7 mouse cellular contexts compared by ENCODE assay signal in genomic region chr13:81761566-81762186, GRCm38 (mm10). TPM values are rescaled to one million over a fixed set of nuclear protein-coding genes. Genes with fewer than 3 reads are reported as not detected.
DNase-seq lines count a peak whose midpoint lies in the region; ATAC-seq and TF ChIP-seq lines count a peak whose summit lies in the region.

No protein-coding gene starts in this region.

- peak in 1 of 2 experiments; percentile 80; a peak in 2 of 4 replicates for TF ChIP-seq CTCF in CH12.LX (conservative IDR thresholded peaks at IDR 0.05 in 1 of 2, IDR thresholded peaks at IDR 0.05 in 1 of 2; ENCODE audit: low read depth in 2 of 2, low read length in 2 of 2)

- H3K4me2 ChIP-seq in CH12.LX (ENCODE audit: insufficient read depth, low read depth, poor library complexity, severe bottlenecking), result peak overlapping the region; percentile 87
- H3K4me2 ChIP-seq in kidney, embryonic 16.5 days (replicated peaks; ENCODE audit: low read depth, low read length), result no peak overlapping the region

- H3K4me3 ChIP-seq in CH12.LX (replicated peaks in 1 of 3; ENCODE audit: low read depth in 2 of 3, low read length in 2 of 3, poor library complexity in 1 of 3), result no peak overlapping the region
- no peak overlapping the region for H3K4me3 ChIP-seq in kidney, embryonic 16.5 days (ENCODE audit: low read length)

- ATAC-seq in frontal cortex, adult (ENCODE audit: low TSS enrichment), result peak; percentile 81
- no peak; the same call in 1 of the 2 replicates for ATAC-seq in kidney, embryonic 16.5 days (ENCODE audit: low FRiP score, low TSS enrichment)

- peak; percentile 34 to 39 for DNase-seq in B cell, adult 2 months
- peak; percentile 46 for DNase-seq in CH12.LX (ENCODE audit: extremely low read depth)
- peak; percentile 40 for DNase-seq in cerebellum, adult 8-10 months
- peak; percentile 41 for DNase-seq in lung, postnatal 25 days (ENCODE audit: low spot score)
- DNase-seq in retina, postnatal 7 days (ENCODE audit: low read depth, low spot score), result peak; percentile 35

- no peak for TF ChIP-seq POLR2A in CH12.LX (IDR thresholded peaks at IDR 0.05; ENCODE audit: low read depth, low read length)

- H3K27ac ChIP-seq in CH12.LX (ENCODE audit: insufficient read depth, low read depth), result no peak overlapping the region
- H3K27ac ChIP-seq in kidney, embryonic 16.5 days (ENCODE audit: low read length), result no peak overlapping the region

- H3K9ac ChIP-seq in CH12.LX (ENCODE audit: insufficient read depth, low read depth), result no peak overlapping the region
- H3K9ac ChIP-seq in kidney, embryonic 16.5 days (replicated peaks; ENCODE audit: low read length), result 0 out of 2 replicates have a peak overlapping the region, but pooled peaks have one; percentile 22

- no peak for TF ChIP-seq EP300 in CH12.LX (IDR thresholded peaks at IDR 0.05; ENCODE audit: low read length)

- peak; percentile 78 for TF ChIP-seq RAD21 in CH12.LX (IDR thresholded peaks at IDR 0.05; ENCODE audit: low read depth, low read length)

- dilution Hi-C loops in CH12.LX (cut with MboI; ENCODE audit: extremely low pct_ligation_motif_present, extremely low pct_unique_long_range_greater_than_20kb, low sequenced_read_pairs), result no loop called here

- peaks cover 0 to 3% of the 10 kb centered on the region in 2 experiments; a peak in 2 of 4 replicates for H3K4me1 ChIP-seq in CH12.LX (ENCODE audit: control insufficient read depth in 1 of 2, insufficient read depth in 2 of 2)
- no peaks in the 10 kb centered on the region for H3K4me1 ChIP-seq in kidney, embryonic 16.5 days (ENCODE audit: insufficient read depth, low read length)

- H3K27me3 ChIP-seq in CH12.LX (replicated peaks), result no peaks in the 10 kb centered on the region
- H3K27me3 ChIP-seq in kidney, embryonic 16.5 days (ENCODE audit: insufficient read depth, low read length), result no peaks in the 10 kb centered on the region

- no peaks in the 10 kb centered on the region for H3K79me2 ChIP-seq in CH12.LX (replicated peaks; ENCODE audit: control insufficient read depth, extremely low read depth, insufficient read depth, poor library complexity, severe bottlenecking)

- in situ Hi-C loops in CH12.LX (cut with MboI; ENCODE audit: low pct_ligation_motif_present, low pct_unique_long_range_greater_than_20kb, low sequenced_read_pairs), result loop anchor here (10.0 kb wide), 1 partner anchor 317 kb away; no protein-coding TSS in a partner anchor

- no peaks in the 10 kb centered on the region for H3K36me3 ChIP-seq in CH12.LX (replicated peaks in 1 of 2; ENCODE audit: control insufficient read depth in 1 of 2, insufficient read depth in 1 of 2, low read length in 1 of 2)
- H3K36me3 ChIP-seq in kidney, embryonic 16.5 days (ENCODE audit: insufficient read depth, low read length), result no peaks in the 10 kb centered on the region

- H3K9me3 ChIP-seq in CH12.LX (replicated peaks; ENCODE audit: low read length), result no peaks in the 10 kb centered on the region
- H3K9me3 ChIP-seq in kidney, embryonic 16.5 days (ENCODE audit: low read length), result no peaks in the 10 kb centered on the region

- WGBS in kidney, embryonic 16.5 days, result 32% methylated on average over 14 of the region's 14 CpGs

TF ChIP-seq in CH12.LX, 34 proteins besides CTCF, POLR2A, EP300 and RAD21:
- TF ChIP-seq SMC3 (IDR thresholded peaks at IDR 0.05; ENCODE audit: low read depth, low read length), result peak; percentile 52
- TF ChIP-seq MEF2A (IDR thresholded peaks at IDR 0.05; ENCODE audit: borderline replicate concordance, low read depth, low read length), result no peak
- no peak for TF ChIP-seq ELF1 (IDR thresholded peaks at IDR 0.05; ENCODE audit: low read depth, low read length)
- TF ChIP-seq NRF1 (IDR thresholded peaks at IDR 0.05; ENCODE audit: low read depth, low read length), result no peak
- TF ChIP-seq GABPA (IDR thresholded peaks at IDR 0.05; ENCODE audit: insufficient replicate concordance, low read depth, low read length), result no peak
- TF ChIP-seq SIN3A (IDR thresholded peaks at IDR 0.05; ENCODE audit: low read length), result 0 out of 2 replicates have a peak, but pooled peaks have one; percentile 38
- no peak for TF ChIP-seq USF1 (IDR thresholded peaks at IDR 0.05; ENCODE audit: low read depth, low read length)
- no peak for TF ChIP-seq MAFK (IDR thresholded peaks at IDR 0.05; ENCODE audit: insufficient replicate concordance, low read length)
- no peak for TF ChIP-seq POLR2AphosphoS2 (IDR thresholded peaks at IDR 0.05; ENCODE audit: low read depth, low read length)
- TF ChIP-seq MYC (IDR thresholded peaks at IDR 0.05; ENCODE audit: low read depth, low read length), result 0 out of 2 replicates have a peak, but pooled peaks have one; percentile 24
- TF ChIP-seq MAX (IDR thresholded peaks at IDR 0.05; ENCODE audit: low read length), result no peak
- TF ChIP-seq E2F4 (IDR thresholded peaks at IDR 0.05; ENCODE audit: insufficient replicate concordance, low read depth, low read length), result 0 out of 2 replicates have a peak, but pooled peaks have one; percentile 22
- 0 out of 2 replicates have a peak, but pooled peaks have one; percentile 13 for TF ChIP-seq ZNF384 (IDR thresholded peaks at IDR 0.05; ENCODE audit: low read depth, low read length)
- TF ChIP-seq NELFE (IDR thresholded peaks at IDR 0.05; ENCODE audit: low read depth, low read length), result no peak
- TF ChIP-seq JUN (IDR thresholded peaks at IDR 0.05; ENCODE audit: insufficient read depth, low read depth, low read length), result no peak; the same call in 1 of the 2 replicates

RNA-seq across cellular contexts. Expression of gene Cetn3, which starts 21.2 kb away (rescaled TPM):
- total RNA-seq in CH12.LX (2012; rRNA removed) (55.6 and 70.0 TPM in 2 replicates), CH12.LX (2014; rRNA removed) (158 and 198 TPM in 2 replicates)
- polyA plus RNA-seq in CH12.LX (2012; ENCODE audit: insufficient read length, low read depth), result 211 and 239 TPM in 2 replicates
- 194 and 196 TPM in 2 replicates for polyA plus RNA-seq in kidney, embryonic 16.5 days (2015; fragmentation: Nextera tagmentation; extraction: Ambion mirVana)

RNA-seq across cellular contexts. Expression of gene Mblac2, which starts 50.5 kb away (rescaled TPM):
- 0.38 and 0.42 TPM in 2 replicates for total RNA-seq in CH12.LX (2012; rRNA removed)
- total RNA-seq in CH12.LX (2014; rRNA removed), result 0.54 and 0.71 TPM in 2 replicates
- 0.13 and 0.74 TPM in 2 replicates for polyA plus RNA-seq in CH12.LX (2012; ENCODE audit: insufficient read length, low read depth)
- 8.9 and 9.5 TPM in 2 replicates for polyA plus RNA-seq in kidney, embryonic 16.5 days (2015; fragmentation: Nextera tagmentation; extraction: Ambion mirVana)

RNA-seq across cellular contexts. Expression of gene Polr3g, which starts 50.9 kb away (rescaled TPM):
- 19.1 and 22.0 TPM in 2 replicates for total RNA-seq in CH12.LX (2012; rRNA removed)
- total RNA-seq in CH12.LX (2014; rRNA removed), result 51.2 and 52.5 TPM in 2 replicates
- polyA plus RNA-seq in CH12.LX (2012; ENCODE audit: insufficient read length, low read depth), result 45.2 and 54.0 TPM in 2 replicates
- polyA plus RNA-seq in kidney, embryonic 16.5 days (2015; fragmentation: Nextera tagmentation; extraction: Ambion mirVana), result 10.9 and 11.9 TPM in 2 replicates
